Mouse (Mus musculus): ENCODE measurements at regions not wholly inside any gene's neighbourhood (a gene's known extent, or its start where the extent isn't known, plus 50 kb on each side); places are given as distances from the start of the nearest gene placed in this dataset.

- 65% methylated on average over 6 of the region's 6 CpGs for WGBS
- no peak for TF ChIP-seq POLR2A (IDR thresholded peaks at IDR 0.05; ENCODE audit: low read depth, low read length)
- TF ChIP-seq CTCF (IDR thresholded peaks at IDR 0.05; ENCODE audit: extremely low read depth, insufficient read length, insufficient replicate concordance, low read depth, low read length): no peak
- no peak overlapping the region for H3K27ac ChIP-seq (ENCODE audit: insufficient read depth, low read depth, low read length)
These were observed 132.1 kb downstream of the Csl start for GRCm38 (mm10) chr10:99627355-99627754.

DNA sequence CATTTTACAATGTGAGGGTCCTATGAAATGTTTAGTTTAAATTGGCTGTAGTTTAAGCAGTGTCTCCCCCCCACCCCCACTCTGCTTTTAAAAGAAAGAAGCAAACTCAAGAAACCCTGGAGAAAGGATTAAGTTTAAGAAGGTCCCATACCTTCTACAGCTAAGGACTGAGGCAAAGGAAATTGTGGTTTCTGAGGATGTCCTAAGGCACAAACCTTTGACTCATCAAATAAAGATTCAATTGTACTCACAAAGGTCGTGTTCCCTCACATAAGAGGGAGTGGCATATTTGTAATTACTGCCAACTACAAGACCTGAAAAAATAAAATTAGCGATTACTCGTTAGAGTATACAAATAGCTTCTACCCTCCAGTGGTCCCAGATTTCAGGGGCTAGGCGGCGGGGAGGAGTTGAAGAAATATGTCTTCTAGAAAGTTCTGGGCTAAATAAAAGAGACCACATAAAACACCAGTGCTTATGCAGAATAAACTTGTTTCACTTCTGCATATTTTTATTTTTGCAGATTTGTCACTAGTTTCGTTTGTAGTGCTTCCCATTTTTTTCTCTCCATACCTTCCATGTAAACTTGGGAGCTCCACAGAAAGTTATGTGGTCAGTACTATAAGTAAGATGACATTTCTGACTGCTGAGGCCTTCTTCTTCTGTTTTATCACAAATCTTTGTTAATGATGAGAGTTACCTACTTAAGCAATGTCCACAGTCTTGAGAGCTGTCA is 127.0 kb downstream of the Csl start:
- Histone ChIP-seq H3K27me3 (ENCODE audit: control insufficient read depth, insufficient read depth, low read length) (no peaks in the 10 kb centered on the region), H3K4me3 (ENCODE audit: low read depth, low read length) (no peak overlapping the region), H3K27ac (ENCODE audit: insufficient read depth, low read depth, low read length) (no peak overlapping the region), H3K4me1 (ENCODE audit: control insufficient read depth, insufficient read depth, insufficient read length, low read length) (no peaks in the 10 kb centered on the region), H3K36me3 (ENCODE audit: control insufficient read depth, insufficient read depth, low read length) (no peaks in the 10 kb centered on the region)
- no peak for TF ChIP-seq POLR2A (IDR thresholded peaks at IDR 0.05; ENCODE audit: low read depth, low read length)
- no peak for TF ChIP-seq CTCF (IDR thresholded peaks at IDR 0.05; ENCODE audit: extremely low read depth, insufficient read length, insufficient replicate concordance, low read depth, low read length)
- 40% methylated on average over 6 of the region's 6 CpGs for WGBS

More at GRCm38 (mm10) chr10:99627355-99627754, 132.1 kb downstream of the Csl start:
- Histone ChIP-seq H3K4me3 (ENCODE audit: low read depth, low read length) (no peak overlapping the region), H3K4me1 (ENCODE audit: control insufficient read depth, insufficient read depth, insufficient read length, low read length) (no peaks in the 10 kb centered on the region), H3K36me3 (ENCODE audit: control insufficient read depth, insufficient read depth, low read length) (no peaks in the 10 kb centered on the region), H3K27me3 (ENCODE audit: control insufficient read depth, insufficient read depth, low read length) (no peaks in the 10 kb centered on the region)

DNA sequence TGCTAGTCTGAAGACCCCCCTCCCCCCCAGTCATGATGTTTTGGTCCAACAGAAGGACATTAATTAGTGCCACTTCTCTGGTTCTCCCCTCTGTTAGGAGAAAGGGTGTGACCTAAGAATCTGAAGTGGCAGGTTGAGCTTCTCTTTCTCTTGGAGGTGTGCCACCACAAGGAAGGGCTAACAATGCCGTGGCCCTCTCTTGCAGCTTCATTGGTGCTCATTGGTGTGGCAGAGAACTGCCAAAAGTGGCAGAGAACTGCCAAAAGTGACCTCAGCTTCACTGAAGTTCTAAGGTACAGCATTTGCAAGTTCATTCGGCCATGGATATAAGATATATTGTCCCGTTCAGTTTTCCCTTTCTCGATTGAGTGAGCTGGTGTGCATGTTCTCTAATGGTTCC is 123.7 kb downstream of the Csl start:
- Histone ChIP-seq H3K27me3 (ENCODE audit: control insufficient read depth, insufficient read depth, low read length) (no peaks in the 10 kb centered on the region), H3K36me3 (ENCODE audit: control insufficient read depth, insufficient read depth, low read length) (no peaks in the 10 kb centered on the region), H3K27ac (ENCODE audit: insufficient read depth, low read depth, low read length) (no peak overlapping the region), H3K4me1 (ENCODE audit: control insufficient read depth, insufficient read depth, insufficient read length, low read length) (no peaks in the 10 kb centered on the region), H3K4me3 (ENCODE audit: low read depth, low read length) (no peak overlapping the region)
- TF ChIP-seq CTCF (IDR thresholded peaks at IDR 0.05; ENCODE audit: extremely low read depth, insufficient read length, insufficient replicate concordance, low read depth, low read length) (no peak), POLR2A (IDR thresholded peaks at IDR 0.05; ENCODE audit: low read depth, low read length) (no peak)
- 75% methylated on average over 4 of the region's 4 CpGs for WGBS

- H3K36me3 ChIP-seq (ENCODE audit: control insufficient read depth, insufficient read depth, low read length): no peaks in the 10 kb centered on the region
- no peak for TF ChIP-seq CTCF (IDR thresholded peaks at IDR 0.05; ENCODE audit: extremely low read depth, insufficient read length, insufficient replicate concordance, low read depth, low read length)
- TF ChIP-seq POLR2A (IDR thresholded peaks at IDR 0.05; ENCODE audit: low read depth, low read length): no peak
- no peaks in the 10 kb centered on the region for H3K4me1 ChIP-seq (ENCODE audit: control insufficient read depth, insufficient read depth, insufficient read length, low read length)
- no peak overlapping the region for H3K4me3 ChIP-seq (ENCODE audit: low read depth, low read length)
- no peaks in the 10 kb centered on the region for H3K27me3 ChIP-seq (ENCODE audit: control insufficient read depth, insufficient read depth, low read length)
- WGBS: 84% methylated on average over 7 of the region's 7 CpGs
- no peak overlapping the region for H3K27ac ChIP-seq (ENCODE audit: insufficient read depth, low read depth, low read length)
These were observed 120.4 kb downstream of the Csl start for GRCm38 (mm10) chr10:99639022-99639421.

DNA sequence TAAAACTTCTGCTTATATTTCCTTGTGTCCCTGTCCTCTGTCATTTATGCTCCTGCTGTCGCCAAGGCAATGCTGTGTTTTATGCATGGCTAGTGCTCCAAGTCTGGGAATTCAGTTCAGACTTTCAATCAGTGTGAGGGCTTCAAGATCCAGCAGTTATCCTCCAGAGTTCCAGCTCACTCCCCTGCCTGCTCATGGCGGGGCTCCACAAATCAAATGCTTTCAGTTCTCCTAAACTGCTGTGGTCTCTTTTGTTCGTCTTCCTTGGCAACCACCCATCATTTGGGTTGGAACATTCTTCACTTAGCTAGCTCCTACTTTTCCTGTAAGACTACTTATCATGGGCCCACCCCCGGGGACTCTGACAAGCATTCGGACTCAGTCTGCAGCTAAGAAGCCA is 120.0 kb downstream of the Csl start:
- H3K27ac ChIP-seq (ENCODE audit: insufficient read depth, low read depth, low read length): no peak overlapping the region
- 67% methylated on average over 5 of the region's 5 CpGs for WGBS
- TF ChIP-seq CTCF (IDR thresholded peaks at IDR 0.05; ENCODE audit: extremely low read depth, insufficient read length, insufficient replicate concordance, low read depth, low read length) (no peak), POLR2A (IDR thresholded peaks at IDR 0.05; ENCODE audit: low read depth, low read length) (no peak)
- no peaks in the 10 kb centered on the region for H3K36me3 ChIP-seq (ENCODE audit: control insufficient read depth, insufficient read depth, low read length)
- no peaks in the 10 kb centered on the region for H3K4me1 ChIP-seq (ENCODE audit: control insufficient read depth, insufficient read depth, insufficient read length, low read length)
- no peaks in the 10 kb centered on the region for H3K27me3 ChIP-seq (ENCODE audit: control insufficient read depth, insufficient read depth, low read length)
- H3K4me3 ChIP-seq (ENCODE audit: low read depth, low read length): no peak overlapping the region

DNA sequence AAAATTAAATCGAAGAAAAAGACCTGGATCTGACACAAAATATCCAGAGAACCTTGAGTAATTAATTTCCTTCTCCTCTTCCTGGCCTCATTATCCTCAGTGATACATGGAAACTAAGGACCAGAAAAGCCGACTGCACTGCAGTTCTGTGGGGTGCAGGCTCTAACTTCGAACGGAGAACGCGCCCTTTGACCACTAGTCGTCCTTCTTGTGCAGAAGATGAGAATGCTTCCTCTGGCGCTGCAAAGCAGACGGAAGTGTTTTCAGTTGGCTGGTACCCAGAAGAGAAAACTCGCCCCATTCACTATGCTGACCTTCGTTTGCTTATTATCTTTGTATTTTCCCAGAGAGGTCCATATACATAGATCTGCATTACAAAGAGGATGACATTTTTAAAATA is 117.7 kb downstream of the Csl start:
- Histone ChIP-seq H3K27me3 (ENCODE audit: control insufficient read depth, insufficient read depth, low read length) (no peaks in the 10 kb centered on the region), H3K27ac (ENCODE audit: insufficient read depth, low read depth, low read length) (no peak overlapping the region), H3K4me3 (ENCODE audit: low read depth, low read length) (no peak overlapping the region), H3K36me3 (ENCODE audit: control insufficient read depth, insufficient read depth, low read length) (no peaks in the 10 kb centered on the region), H3K4me1 (ENCODE audit: control insufficient read depth, insufficient read depth, insufficient read length, low read length) (no peaks in the 10 kb centered on the region)
- TF ChIP-seq CTCF (IDR thresholded peaks at IDR 0.05; ENCODE audit: extremely low read depth, insufficient read length, insufficient replicate concordance, low read depth, low read length) (peak; percentile 84), POLR2A (IDR thresholded peaks at IDR 0.05; ENCODE audit: low read depth, low read length) (no peak)
- 4% methylated on average over 11 of the region's 11 CpGs for WGBS

GRCm38 (mm10) chr10:99642201-99642827 is 117.1 kb downstream of the Csl start:
- Histone ChIP-seq H3K36me3 (ENCODE audit: control insufficient read depth, insufficient read depth, low read length) (no peaks in the 10 kb centered on the region), H3K4me3 (ENCODE audit: low read depth, low read length) (no peak overlapping the region), H3K4me1 (ENCODE audit: control insufficient read depth, insufficient read depth, insufficient read length, low read length) (no peaks in the 10 kb centered on the region), H3K27me3 (ENCODE audit: control insufficient read depth, insufficient read depth, low read length) (no peaks in the 10 kb centered on the region), H3K27ac (ENCODE audit: insufficient read depth, low read depth, low read length) (peak overlapping the region; percentile 65; the same call in 1 of the 2 replicates)
- TF ChIP-seq CTCF (IDR thresholded peaks at IDR 0.05; ENCODE audit: extremely low read depth, insufficient read length, insufficient replicate concordance, low read depth, low read length) (no peak), POLR2A (IDR thresholded peaks at IDR 0.05; ENCODE audit: low read depth, low read length) (no peak)
- 19% methylated on average over 4 of the region's 4 CpGs for WGBS

All from small intestine, adult 2 months (tissue).